Mouse (Mus musculus): ENCODE data around the gene Evl. TPM values are rescaled to one million over a fixed set of nuclear protein-coding genes. Genes with fewer than 3 reads are reported as not detected.

Gene Evl
- total RNA-seq, 4 experiments from 2014 or later, result 5.5 to 10.1 (median 7.4) TPM

Small RNA genes lying within 50 kb of the gene (microRNA-seq; reads per million reads assigned to microRNA genes)
- not detected for gene Gm23872
- 215 reads per million, percentile 62 among the genes with 10 or more reads in this experiment for gene Mir342

Other genes with a start within 250 kb of the Evl start
- gene Hhipl1, start 248.4 kb upstream of the Evl start, total RNA-seq (2022), result under 1 TPM; 0.44 to 0.74 (median 0.69) TPM
- under 1 TPM; 0.13 to 0.44 (median 0.19) TPM for gene Cyp46a1, start 220.3 kb upstream of the Evl start, total RNA-seq (2022)
- gene Eml1, start 183.8 kb upstream of the Evl start, total RNA-seq (2022), result 100 to 1,000 TPM in 3 of 4 experiments, 10 to 100 TPM in 1; 92.6 to 123 (median 118) TPM
- under 1 TPM in 2 of 4 experiments, not detected in 2; 0.29 to 0.48 TPM for gene Degs2, start 147.6 kb downstream of the Evl start, total RNA-seq (2022)
- gene Yy1, start 238.3 kb downstream of the Evl start, total RNA-seq (2022), result 10 to 100 TPM; 26.6 to 33.0 (median 29.6) TPM